Mouse (Mus musculus) hindbrain, embryonic 10.5 days (tissue): ENCODE data around the gene Cnksr3. TPM values are rescaled to one million over a fixed set of nuclear protein-coding genes. Genes with fewer than 3 reads are reported as not detected.

Experiments used
- DNase-seq: peaks from one replicate; pipeline ENCODE4 v3.0.0-alpha.2; 2017; ENCODE audit warnings: low spot score
- H3K27ac ChIP-seq: fragments of 300-500 bp; sonication (generic); 2 replicates; pipeline ENCODE4 v1.5.1; 2016; ENCODE audit warnings: mild to moderate bottlenecking, moderate library complexity
- H3K27me3 ChIP-seq: fragments of 300-500 bp; sonication (generic); 2 replicates; pipeline ENCODE4 v1.6.1; 2016; ENCODE audit warnings: mild to moderate bottlenecking; ENCODE audit not compliant: poor library complexity, insufficient read depth, severe bottlenecking
- H3K36me3 ChIP-seq: fragments of 300-500 bp; sonication (generic); 2 replicates; pipeline ENCODE4 v1.6.1; 2016; ENCODE audit warnings: mild to moderate bottlenecking, moderate library complexity
- H3K4me1 ChIP-seq: fragments of 300-500 bp; sonication (generic); replicated peaks from 2 replicates; pipeline ENCODE4 v1.6.1; 2016; ENCODE audit warnings: mild to moderate bottlenecking
- H3K4me3 ChIP-seq: fragments of 300-500 bp; sonication (generic); 2 replicates; pipeline ENCODE4 v1.5.1; 2016; ENCODE audit warnings: mild to moderate bottlenecking, moderate library complexity
- H3K9me3 ChIP-seq: fragments of 300-500 bp; sonication (generic); 2 replicates; pipeline ENCODE4 v1.6.1; 2016; ENCODE audit warnings: mild to moderate bottlenecking, moderate library complexity
- WGBS: fragments of 180-500 bp; shearing (Covaris S2); methylation state at CpG from one replicate; pipeline ENCODE4 v1.1.7; 2016; 5-methylcytosine and 5-hydroxymethylcytosine counted together
- polyA plus RNA-seq: library from polyadenylated mRNA; unstranded; fragments of >200 nt; fragmentation: Nextera tagmentation; extraction: Ambion mirVana; gene quantifications from 2 replicates; pipeline ENCODE4 v1.2.1, GENCODE M21; 2016

Cnksr3 gene
- 7.3 and 10.5 TPM in 2 replicates for polyA plus RNA-seq

GRCm38 (mm10) chr10:7211696-7212482 lies at the start of gene Cnksr3:
Cnksr3 (minus strand) TSS chr10:7212237.
- under 1% methylated on average over 74 of the region's 74 CpGs for WGBS
- peak within 1 kb of the TSS; percentile 85 for H3K4me3 ChIP-seq
- DNase-seq: peak; percentile 94

GRCm38 (mm10) chr10:7260166-7261108 lies 48.4 kb upstream of the Cnksr3 start:
- no peaks in the 10 kb centered on the region for H3K9me3 ChIP-seq
- H3K4me1 ChIP-seq: peaks cover 13% of the 10 kb centered on the region
- no peaks in the 10 kb centered on the region for H3K36me3 ChIP-seq
- WGBS: 53% methylated on average over 10 of the region's 10 CpGs
- H3K27ac ChIP-seq: 0 out of 2 replicates have a peak overlapping the region, but pooled peaks have one; percentile 8
- no peak for DNase-seq
- H3K4me3 ChIP-seq: no peak overlapping the region
- no peaks in the 10 kb centered on the region for H3K27me3 ChIP-seq

More at GRCm38 (mm10) chr10:7211696-7212482, at the start of gene Cnksr3:
- H3K27ac ChIP-seq: peak within 1 kb of the TSS; percentile 92
- no peaks in the 10 kb centered on the region for H3K27me3 ChIP-seq
- peaks cover 41% of the 10 kb centered on the region for H3K4me1 ChIP-seq
- H3K9me3 ChIP-seq: 0 out of 2 replicates have a peak, but pooled peaks cover 3% of the 10 kb centered on the region
- no peaks in the 10 kb centered on the region for H3K36me3 ChIP-seq

GRCm38 (mm10) chr10:7258607-7259006 lies 46.6 kb upstream of the Cnksr3 start:
- no peak overlapping the region for H3K27ac ChIP-seq
- no peaks in the 10 kb centered on the region for H3K9me3 ChIP-seq
- 91% methylated on average over 5 of the region's 5 CpGs for WGBS
- peaks cover 6% of the 10 kb centered on the region; the same call in 1 of the 2 replicates for H3K4me1 ChIP-seq
- H3K27me3 ChIP-seq: no peaks in the 10 kb centered on the region
- DNase-seq: no peak
- no peaks in the 10 kb centered on the region for H3K36me3 ChIP-seq
- no peak overlapping the region for H3K4me3 ChIP-seq

DNA sequence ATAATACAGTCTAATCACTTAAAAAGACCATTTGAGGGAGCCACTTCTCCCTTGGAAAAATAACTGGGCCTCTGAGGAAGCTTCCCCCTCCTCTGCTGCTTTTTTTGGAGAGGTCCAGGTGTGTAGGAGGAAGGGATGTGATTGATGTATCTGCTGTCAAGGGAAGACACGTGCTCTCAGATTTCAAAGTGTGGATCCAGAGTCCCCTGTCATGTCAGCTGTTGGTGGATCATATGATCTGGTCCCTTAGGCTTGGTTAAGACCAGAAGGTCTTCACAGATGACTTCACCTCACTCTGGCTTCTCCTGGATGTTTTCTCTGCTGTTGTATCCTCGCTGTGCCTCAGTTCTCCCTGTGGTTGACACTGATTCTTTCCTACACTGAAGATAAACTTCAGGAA lies 38.4 kb upstream of the Cnksr3 start:
- 81% methylated on average over 2 of the region's 2 CpGs for WGBS
- Histone ChIP-seq H3K36me3 (no peaks in the 10 kb centered on the region), H3K4me3 (no peak overlapping the region), H3K9me3 (no peaks in the 10 kb centered on the region), H3K4me1 (no peaks in the 10 kb centered on the region), H3K27ac (no peak overlapping the region), H3K27me3 (no peaks in the 10 kb centered on the region)
- no peak for DNase-seq

DNA sequence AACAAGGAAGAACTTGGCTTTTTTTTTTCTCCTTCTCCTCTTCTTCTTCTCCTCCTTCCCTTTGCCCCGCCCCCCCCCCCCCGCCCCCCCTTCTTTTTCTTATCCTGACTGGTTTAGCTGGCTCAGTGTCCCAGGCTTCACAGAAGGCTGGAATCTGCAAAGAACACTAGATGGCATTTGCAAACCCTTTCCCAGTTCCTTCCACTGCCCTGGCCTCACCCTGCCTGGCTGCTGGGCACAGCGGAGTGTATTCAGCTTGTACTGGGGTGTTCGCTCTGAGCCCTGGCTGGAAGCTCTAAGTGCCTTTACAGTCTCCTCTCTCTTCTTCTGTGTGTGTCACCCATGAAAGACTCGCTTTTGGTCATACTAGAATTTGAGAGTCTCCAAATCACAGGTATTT lies 22.6 kb upstream of the Cnksr3 start:
- Histone ChIP-seq H3K27me3 (no peaks in the 10 kb centered on the region), H3K27ac (no peak overlapping the region), H3K9me3 (no peaks in the 10 kb centered on the region), H3K4me1 (peaks cover 13% of the 10 kb centered on the region; the same call in 1 of the 2 replicates), H3K4me3 (no peak overlapping the region), H3K36me3 (no peaks in the 10 kb centered on the region)
- WGBS: 19% methylated on average over 4 of the region's 5 CpGs
- peak; percentile 25 for DNase-seq

DNA sequence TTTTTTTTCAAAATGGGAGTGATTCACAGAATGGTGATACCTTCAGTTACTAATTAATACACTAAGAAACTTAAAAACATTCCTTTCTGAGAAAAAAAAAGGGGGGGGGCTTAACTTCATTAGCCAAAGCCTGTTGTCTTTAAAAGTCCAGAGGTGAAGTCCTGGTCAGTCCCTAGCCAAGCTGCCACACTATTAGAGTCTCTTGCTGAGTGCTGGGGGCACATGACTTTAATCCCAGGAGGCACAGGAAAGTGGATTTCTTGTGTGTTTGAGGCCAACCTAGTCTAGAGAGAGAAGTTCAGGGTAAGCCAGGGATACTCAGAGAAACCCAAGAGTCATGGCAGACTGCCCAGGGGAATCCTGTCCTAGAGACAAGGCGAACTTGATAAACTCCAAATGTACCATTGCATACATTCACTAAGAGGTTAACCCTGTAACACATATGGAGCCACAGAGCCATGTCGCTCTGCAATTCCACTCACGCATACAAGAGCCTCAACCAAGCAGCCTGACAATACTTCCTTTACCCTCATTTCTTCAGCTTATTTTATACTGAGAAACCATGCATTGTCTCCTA lies 5.6 kb upstream of the Cnksr3 start:
- Histone ChIP-seq H3K4me1 (peaks cover 10% of the 10 kb centered on the region), H3K4me3 (no peak overlapping the region), H3K27ac (no peak overlapping the region), H3K36me3 (no peaks in the 10 kb centered on the region), H3K27me3 (no peaks in the 10 kb centered on the region), H3K9me3 (no peaks in the 10 kb centered on the region)
- WGBS: 91% methylated on average over 3 of the region's 3 CpGs
- DNase-seq: no peak

GRCm38 (mm10) chr10:7214718-7215117 lies 2.7 kb upstream of the Cnksr3 start:
- DNase-seq: no peak
- 82% methylated on average over 4 of the region's 4 CpGs for WGBS
- H3K27ac ChIP-seq: no peak overlapping the region

DNA sequence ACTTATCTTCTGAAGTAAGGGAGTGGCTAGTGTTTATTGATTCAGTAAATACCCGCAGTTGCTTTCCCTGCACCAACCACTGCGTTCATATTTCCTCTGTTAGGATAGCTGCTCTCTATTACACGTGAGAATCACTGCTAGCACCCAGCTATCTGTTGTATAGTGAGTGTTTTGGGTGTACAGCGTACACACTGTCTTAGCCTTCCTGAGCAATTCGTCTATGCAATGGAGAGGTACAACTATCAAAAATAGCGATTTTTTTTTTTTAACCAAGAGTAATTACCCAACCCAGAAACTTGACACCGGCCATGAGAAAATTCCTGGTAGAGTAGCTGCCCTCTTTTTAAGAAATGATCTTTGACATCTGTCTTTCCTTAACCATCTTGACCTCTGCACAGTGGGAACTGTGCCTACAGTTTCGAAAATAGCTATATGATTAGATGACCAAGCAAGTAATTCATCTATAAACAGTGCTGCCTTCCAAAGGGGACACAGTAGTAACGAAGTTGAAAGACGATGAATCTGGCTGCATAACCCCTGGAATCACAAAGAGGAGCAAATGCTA lies 1.1 kb upstream of the Cnksr3 start:
- Histone ChIP-seq H3K27me3 (no peaks in the 10 kb centered on the region), H3K36me3 (no peaks in the 10 kb centered on the region), H3K4me1 (peaks cover 37% of the 10 kb centered on the region), H3K4me3 (peak overlapping the region; percentile 85), H3K9me3 (0 out of 2 replicates have a peak, but pooled peaks cover 3% of the 10 kb centered on the region), H3K27ac (no peak overlapping the region)
- WGBS: 56% methylated on average over 10 of the region's 10 CpGs
- DNase-seq: no peak

More at GRCm38 (mm10) chr10:7214718-7215117, 2.7 kb upstream of the Cnksr3 start:
- Histone ChIP-seq H3K9me3 (0 out of 2 replicates have a peak, but pooled peaks cover 3% of the 10 kb centered on the region), H3K27me3 (no peaks in the 10 kb centered on the region), H3K4me1 (peaks cover 26% of the 10 kb centered on the region), H3K4me3 (no peak overlapping the region), H3K36me3 (no peaks in the 10 kb centered on the region)

- 31% methylated on average over 10 of the region's 10 CpGs for WGBS
- Histone ChIP-seq H3K36me3 (no peaks in the 10 kb centered on the region), H3K27ac (peak overlapping the region; percentile 92), H3K4me1 (peaks cover 37% of the 10 kb centered on the region), H3K9me3 (0 out of 2 replicates have a peak, but pooled peaks cover 3% of the 10 kb centered on the region), H3K4me3 (peak overlapping the region; percentile 85), H3K27me3 (no peaks in the 10 kb centered on the region)
- DNase-seq: no peak
Observed at GRCm38 (mm10) chr10:7212537-7212936, 500 bp upstream of the Cnksr3 start.

DNA sequence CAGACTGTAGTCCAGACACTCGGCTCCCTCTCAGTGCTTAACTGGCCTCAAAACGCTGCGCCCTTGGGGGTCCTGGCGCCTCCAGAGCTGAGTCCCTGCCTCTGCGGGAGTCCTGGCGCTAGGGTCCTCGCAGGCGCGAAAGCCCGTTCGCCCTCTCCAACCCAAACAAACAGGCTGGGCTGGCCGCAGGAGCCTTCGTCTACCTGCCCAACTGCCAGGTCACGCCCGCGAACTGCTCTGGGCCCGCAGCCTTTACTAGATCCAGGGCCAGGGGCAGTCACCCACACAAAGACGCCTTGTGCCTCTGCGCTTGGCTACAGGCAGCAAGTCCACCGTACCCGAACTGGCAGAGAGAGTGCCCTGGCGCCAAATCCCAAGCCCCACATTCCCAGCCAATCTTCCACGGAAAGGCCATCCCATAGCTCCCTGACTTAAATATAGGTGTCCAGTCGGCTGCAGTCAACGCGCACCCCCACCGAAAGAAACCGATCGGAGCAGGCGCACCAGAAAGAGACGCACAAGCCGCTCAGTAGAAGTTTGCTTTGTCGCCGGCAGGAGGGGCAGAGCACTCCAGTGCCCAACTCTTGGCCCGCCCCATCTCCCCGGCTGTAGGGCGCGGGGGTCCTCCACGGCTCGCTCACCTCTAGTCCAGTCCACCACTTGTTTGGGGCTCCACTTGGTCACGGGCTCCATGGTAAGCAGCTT lies 894 bp downstream of the Cnksr3 start:
- Histone ChIP-seq H3K27me3 (no peaks in the 10 kb centered on the region), H3K4me3 (peak overlapping the region; percentile 85), H3K9me3 (0 out of 2 replicates have a peak, but pooled peaks cover 3% of the 10 kb centered on the region), H3K27ac (peak overlapping the region; percentile 92), H3K36me3 (no peaks in the 10 kb centered on the region), H3K4me1 (peaks cover 41% of the 10 kb centered on the region)
- WGBS: under 1% methylated on average over 41 of the region's 41 CpGs
- DNase-seq: peak; percentile 85

DNA sequence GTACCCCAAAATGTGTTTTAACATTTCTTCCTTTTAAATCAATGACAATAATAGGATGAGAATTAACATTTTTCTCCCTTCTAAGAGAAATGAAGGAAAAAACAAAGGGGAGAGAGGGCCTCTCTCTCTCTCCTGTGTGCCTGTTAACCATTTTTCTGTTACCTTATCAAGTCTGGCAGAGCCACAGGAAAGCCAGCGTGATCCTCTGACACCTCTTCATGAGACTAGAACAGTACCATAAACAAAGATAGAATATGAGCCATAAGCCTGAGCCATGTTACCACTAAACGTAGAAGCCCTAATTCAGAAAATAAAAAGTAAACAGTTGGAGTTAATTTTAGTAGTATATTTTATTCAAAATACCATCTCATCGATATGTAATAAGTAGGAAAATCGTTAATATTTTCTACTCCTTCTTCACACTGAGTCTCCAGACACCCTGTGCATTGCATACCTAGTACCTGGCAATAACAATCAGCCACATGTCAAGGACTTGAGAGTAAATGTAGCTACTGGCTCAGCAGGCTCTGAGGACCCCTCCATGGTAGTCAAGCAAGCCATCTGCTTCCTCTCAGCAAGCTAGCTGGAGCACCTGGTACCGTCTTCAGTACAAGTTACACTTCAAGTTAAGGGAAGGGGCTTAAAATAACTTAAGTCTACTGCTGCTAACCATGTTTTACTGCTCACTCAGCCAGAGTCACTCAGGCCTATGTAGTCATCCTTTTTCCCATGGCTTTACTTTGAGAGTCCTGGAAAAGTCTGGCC lies 2.2 kb downstream of the Cnksr3 start:
- Histone ChIP-seq H3K27me3 (no peaks in the 10 kb centered on the region), H3K4me1 (peaks cover 41% of the 10 kb centered on the region), H3K36me3 (peaks cover 3% of the 10 kb centered on the region; the same call in 1 of the 2 replicates), H3K9me3 (0 out of 2 replicates have a peak, but pooled peaks cover 3% of the 10 kb centered on the region), H3K4me3 (peak overlapping the region; percentile 85), H3K27ac (0 out of 2 replicates have a peak overlapping the region, but pooled peaks have one; percentile 92)
- 76% methylated on average over 5 of the region's 5 CpGs for WGBS
- DNase-seq: no peak
